Mouse (Mus musculus): ENCODE data around the gene Defa32. TPM values are rescaled to one million over a fixed set of nuclear protein-coding genes. Genes with fewer than 3 reads are reported as not detected.
"Not testable (repeated sequence)": the region's sequence is repeated elsewhere in the genome, so short reads cannot be mapped to it uniquely, and the experiment has no call there.

The Defa32 gene
- polyA plus RNA-seq (2015; fragmentation: Nextera tagmentation; extraction: Ambion mirVana): not detected in 2 replicates

DNA sequence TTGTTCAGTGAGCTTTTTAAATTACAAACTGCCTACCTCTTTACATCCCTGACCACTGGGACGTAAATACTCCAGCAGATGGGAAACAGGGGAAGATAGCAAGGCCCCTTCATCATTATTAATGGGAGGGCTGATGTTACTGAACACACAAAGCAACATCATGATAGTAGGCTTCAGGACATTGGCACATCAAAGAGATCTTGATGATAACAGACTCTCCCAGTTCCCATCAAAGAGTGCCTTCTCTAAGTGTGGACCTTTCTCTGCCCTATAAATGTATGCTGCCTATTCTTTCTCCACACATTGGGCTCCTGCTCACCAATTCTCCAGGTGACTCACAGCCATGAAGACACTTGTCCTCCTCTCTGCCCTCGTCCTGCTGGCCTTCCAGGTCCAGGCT, at the start of gene Defa32:
TSS of gene Defa32 (plus strand) at position 301 of the 400 bp plus-strand sequence.
- not testable (repeated sequence) for H3K36me3 ChIP-seq; H3K9ac ChIP-seq; H3K4me1 ChIP-seq (replicated peaks); H3K4me2 ChIP-seq; H3K9me3 ChIP-seq (replicated peaks); H3K27me3 ChIP-seq; H3K4me3 ChIP-seq; H3K27ac ChIP-seq; ATAC-seq (replicated peaks; ENCODE audit: insufficient number of reproducible peaks, insufficient read depth, low FRiP score, low read depth)
- WGBS: no CpG with 5 or more reads among the region's 2 CpGs

DNA sequence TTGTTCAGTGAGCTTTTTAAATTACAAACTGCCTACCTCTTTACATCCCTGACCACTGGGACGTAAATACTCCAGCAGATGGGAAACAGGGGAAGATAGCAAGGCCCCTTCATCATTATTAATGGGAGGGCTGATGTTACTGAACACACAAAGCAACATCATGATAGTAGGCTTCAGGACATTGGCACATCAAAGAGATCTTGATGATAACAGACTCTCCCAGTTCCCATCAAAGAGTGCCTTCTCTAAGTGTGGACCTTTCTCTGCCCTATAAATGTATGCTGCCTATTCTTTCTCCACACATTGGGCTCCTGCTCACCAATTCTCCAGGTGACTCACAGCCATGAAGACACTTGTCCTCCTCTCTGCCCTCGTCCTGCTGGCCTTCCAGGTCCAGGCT, 19.9 kb upstream of the Defa32 start, which contains the start of gene Defa20:
TSS of gene Defa20 (plus strand) at position 301 of the 400 bp plus-strand sequence.
- no CpG with 5 or more reads among the region's 2 CpGs for WGBS
- H3K9ac ChIP-seq; H3K4me3 ChIP-seq; H3K27ac ChIP-seq; H3K4me2 ChIP-seq; H3K27me3 ChIP-seq; H3K9me3 ChIP-seq (replicated peaks); H3K36me3 ChIP-seq; ATAC-seq (replicated peaks; ENCODE audit: insufficient number of reproducible peaks, insufficient read depth, low FRiP score, low read depth); H3K4me1 ChIP-seq (replicated peaks): not testable (repeated sequence)

GRCm38 (mm10) chr8:21565086-21565485, 36.3 kb downstream of the Defa32 start, which contains the start of gene Defa37:
Gene Defa37 (plus strand): TSS chr8:21565386.
- not testable (repeated sequence) for H3K9me3 ChIP-seq (replicated peaks); H3K27ac ChIP-seq; H3K4me1 ChIP-seq (replicated peaks); H3K27me3 ChIP-seq; ATAC-seq (replicated peaks; ENCODE audit: insufficient number of reproducible peaks, insufficient read depth, low FRiP score, low read depth); H3K4me3 ChIP-seq; H3K4me2 ChIP-seq; H3K9ac ChIP-seq; H3K36me3 ChIP-seq
- no CpG with 5 or more reads among the region's 1 CpGs for WGBS

Other genes starting within 250 kb of the Defa32 start
- not detected in 2 replicates for gene Defa27, start 213.5 kb upstream of the Defa32 start, polyA plus RNA-seq (2015; fragmentation: Nextera tagmentation; extraction: Ambion mirVana)
- not detected in 2 replicates for gene Defa29, start 202.0 kb upstream of the Defa32 start, polyA plus RNA-seq (2015; fragmentation: Nextera tagmentation; extraction: Ambion mirVana)
- not detected in 2 replicates for gene Defa2, start 150.5 kb upstream of the Defa32 start, polyA plus RNA-seq (2015; fragmentation: Nextera tagmentation; extraction: Ambion mirVana)
- gene Defa33, start 137.2 kb upstream of the Defa32 start, polyA plus RNA-seq (2015; fragmentation: Nextera tagmentation; extraction: Ambion mirVana): not detected in 2 replicates
- gene Defa36, start 101.6 kb upstream of the Defa32 start, polyA plus RNA-seq (2015; fragmentation: Nextera tagmentation; extraction: Ambion mirVana): not detected in 2 replicates
- not detected in 2 replicates for gene Gm7849, start 72.5 kb upstream of the Defa32 start, polyA plus RNA-seq (2015; fragmentation: Nextera tagmentation; extraction: Ambion mirVana)
- gene Defa20, start 19.8 kb upstream of the Defa32 start, polyA plus RNA-seq (2015; fragmentation: Nextera tagmentation; extraction: Ambion mirVana): not detected in 2 replicates
- gene Defa37, start 36.4 kb downstream of the Defa32 start, polyA plus RNA-seq (2015; fragmentation: Nextera tagmentation; extraction: Ambion mirVana): not detected in 2 replicates
- gene Defa28, start 54.0 kb downstream of the Defa32 start, polyA plus RNA-seq (2015; fragmentation: Nextera tagmentation; extraction: Ambion mirVana): not detected in 2 replicates
- not detected in 2 replicates for gene Gm7861, start 65.5 kb downstream of the Defa32 start, polyA plus RNA-seq (2015; fragmentation: Nextera tagmentation; extraction: Ambion mirVana)
- not detected in 2 replicates for gene Defa26, start 89.2 kb downstream of the Defa32 start, polyA plus RNA-seq (2015; fragmentation: Nextera tagmentation; extraction: Ambion mirVana)
- gene Defa17, start 126.7 kb downstream of the Defa32 start, polyA plus RNA-seq (2015; fragmentation: Nextera tagmentation; extraction: Ambion mirVana): not detected in 2 replicates
- not detected in 2 replicates for gene Defa34, start 136.8 kb downstream of the Defa32 start, polyA plus RNA-seq (2015; fragmentation: Nextera tagmentation; extraction: Ambion mirVana)
- not detected in 2 replicates for gene AY761184, start 174.6 kb downstream of the Defa32 start, polyA plus RNA-seq (2015; fragmentation: Nextera tagmentation; extraction: Ambion mirVana)
- not detected in 2 replicates for gene Defa24, start 205.5 kb downstream of the Defa32 start, polyA plus RNA-seq (2015; fragmentation: Nextera tagmentation; extraction: Ambion mirVana)

Measured in heart, embryonic 15.5 days (tissue).